Mouse (Mus musculus) kidney, embryonic 15.5 days (tissue): Measurements from ENCODE around the gene Plcz1. TPM values are rescaled to one million over a fixed set of nuclear protein-coding genes. Genes with fewer than 3 reads are reported as not detected.
A peak's percentile ranks its signal among the peaks of the same experiment; 100 is the strongest.

Experiments used
- ATAC-seq: fragments of 200-750 bp; cut with Nextera tagmentation; replicated peaks from 2 replicates; pipeline ENCODE4 v1.8.0; 2017; ENCODE audit warnings: moderate TSS enrichment; ENCODE audit not compliant: low FRiP score
- H3K27ac ChIP-seq: fragments of 300-500 bp; sonication (generic); 2 replicates; pipeline ENCODE4 v1.5.1; 2015; ENCODE audit warnings: mild to moderate bottlenecking, inconsistent platforms
- H3K27me3 ChIP-seq: fragments of 300-500 bp; sonication (generic); 2 replicates; pipeline ENCODE4 v1.6.1; 2015; ENCODE audit warnings: inconsistent platforms
- H3K36me3 ChIP-seq: fragments of 300-500 bp; sonication (generic); 2 replicates; pipeline ENCODE4 v1.6.1; 2015; ENCODE audit warnings: inconsistent platforms
- H3K4me1 ChIP-seq: fragments of 300-500 bp; sonication (generic); 2 replicates; pipeline ENCODE4 v1.6.1; 2015; ENCODE audit warnings: inconsistent platforms
- H3K4me2 ChIP-seq: fragments of 300-500 bp; sonication (generic); 2 replicates; pipeline ENCODE4 v1.6.1; 2015; ENCODE audit warnings: moderate library complexity, mild to moderate bottlenecking, inconsistent platforms
- H3K4me3 ChIP-seq: fragments of 300-500 bp; sonication (generic); replicated peaks from 2 replicates; pipeline ENCODE4 v1.5.1; 2015; ENCODE audit warnings: mild to moderate bottlenecking, inconsistent platforms
- H3K9ac ChIP-seq: fragments of 300-500 bp; sonication (generic); 2 replicates; pipeline ENCODE4 v1.6.1; 2015; ENCODE audit warnings: mild to moderate bottlenecking, inconsistent platforms
- H3K9me3 ChIP-seq: fragments of 300-500 bp; sonication (generic); replicated peaks from 2 replicates; pipeline ENCODE4 v1.6.1; 2016; ENCODE audit warnings: inconsistent platforms
- WGBS: fragments of 180-500 bp; shearing (Covaris S2); methylation state at CpG from one replicate; pipeline ENCODE4 v1.1.7; 2015; ENCODE audit warnings: mixed read lengths; 5-methylcytosine and 5-hydroxymethylcytosine counted together
- polyA plus RNA-seq: library from polyadenylated mRNA; unstranded; fragments of >200 nt; fragmentation: Nextera tagmentation; extraction: Ambion mirVana; gene quantifications from 2 replicates; pipeline ENCODE4 v1.2.1, GENCODE M21; 2015

Gene Plcz1
- polyA plus RNA-seq, 1 experiment from 2014 or later, result not detected

- no peak for ATAC-seq
- Histone ChIP-seq H3K4me1 (0 out of 2 replicates have a peak, but pooled peaks cover 4% of the 10 kb centered on the region), H3K9me3 (no peaks in the 10 kb centered on the region), H3K27ac (no peak overlapping the region), H3K9ac (no peak overlapping the region), H3K36me3 (no peaks in the 10 kb centered on the region), H3K4me3 (no peak overlapping the region), H3K27me3 (no peaks in the 10 kb centered on the region), H3K4me2 (no peak overlapping the region)
- WGBS, result 54% methylated on average over 2 of the region's 2 CpGs
Measured at GRCm38 (mm10) chr6:139986564-139986963, 54.7 kb downstream of the Plcz1 start.

- Histone ChIP-seq H3K9ac (no peak overlapping the region), H3K36me3 (no peaks in the 10 kb centered on the region), H3K9me3 (no peaks in the 10 kb centered on the region), H3K4me2 (no peak overlapping the region), H3K27me3 (no peaks in the 10 kb centered on the region), H3K27ac (no peak overlapping the region), H3K4me3 (no peak overlapping the region), H3K4me1 (peaks cover 4% of the 10 kb centered on the region; the same call in 1 of the 2 replicates)
- no peak for ATAC-seq
- 89% methylated on average over 3 of the region's 3 CpGs for WGBS
Measured at GRCm38 (mm10) chr6:139984069-139984468, 57.2 kb downstream of the Plcz1 start.

- Histone ChIP-seq H3K27me3 (no peaks in the 10 kb centered on the region), H3K4me1 (no peaks in the 10 kb centered on the region; the same call in none of the 2 replicates), H3K4me3 (no peak overlapping the region), H3K27ac (no peak overlapping the region), H3K9ac (no peak overlapping the region), H3K9me3 (no peaks in the 10 kb centered on the region), H3K36me3 (no peaks in the 10 kb centered on the region), H3K4me2 (no peak overlapping the region)
- no peak for ATAC-seq
Measured at GRCm38 (mm10) chr6:139981061-139981460, 60.2 kb downstream of the Plcz1 start.

- no peak overlapping the region for H3K27ac ChIP-seq
- 37% methylated on average over 3 of the region's 3 CpGs for WGBS
- H3K36me3 ChIP-seq, result no peaks in the 10 kb centered on the region
- peak; percentile 85 for ATAC-seq
- no peak overlapping the region for H3K9ac ChIP-seq
- H3K4me3 ChIP-seq, result no peak overlapping the region
- no peak overlapping the region for H3K4me2 ChIP-seq
- no peaks in the 10 kb centered on the region; the same call in none of the 2 replicates for H3K4me1 ChIP-seq
- no peaks in the 10 kb centered on the region for H3K9me3 ChIP-seq
- no peaks in the 10 kb centered on the region for H3K27me3 ChIP-seq
Measured at GRCm38 (mm10) chr6:139978114-139978513, 63.1 kb downstream of the Plcz1 start.

- Histone ChIP-seq H3K4me3 (no peak overlapping the region), H3K27me3 (no peaks in the 10 kb centered on the region), H3K27ac (no peak overlapping the region), H3K36me3 (no peaks in the 10 kb centered on the region), H3K4me1 (no peaks in the 10 kb centered on the region; the same call in none of the 2 replicates), H3K9ac (no peak overlapping the region), H3K4me2 (no peak overlapping the region), H3K9me3 (no peaks in the 10 kb centered on the region)
- WGBS, result 89% methylated on average over 5 of the region's 5 CpGs
- no peak for ATAC-seq
Measured at GRCm38 (mm10) chr6:139974668-139975067, 66.6 kb downstream of the Plcz1 start.

- no peak overlapping the region for H3K9ac ChIP-seq
- no peak for ATAC-seq
- no peaks in the 10 kb centered on the region for H3K4me1 ChIP-seq
- no peaks in the 10 kb centered on the region for H3K9me3 ChIP-seq
- H3K27me3 ChIP-seq, result no peaks in the 10 kb centered on the region
- 80% methylated on average over 4 of the region's 4 CpGs for WGBS
- no peak overlapping the region for H3K4me3 ChIP-seq
- no peak overlapping the region for H3K4me2 ChIP-seq
- H3K36me3 ChIP-seq, result no peaks in the 10 kb centered on the region
- no peak overlapping the region for H3K27ac ChIP-seq
Measured at GRCm38 (mm10) chr6:139971608-139972298, 69.5 kb downstream of the Plcz1 start.

GRCm38 (mm10) chr6:139966684-139967083, 74.6 kb downstream of the Plcz1 start:
- H3K36me3 ChIP-seq, result no peaks in the 10 kb centered on the region
- no peaks in the 10 kb centered on the region for H3K27me3 ChIP-seq
- no peak for ATAC-seq
- no peak overlapping the region for H3K9ac ChIP-seq
- WGBS, result 75% methylated on average over 6 of the region's 6 CpGs
- H3K27ac ChIP-seq, result no peak overlapping the region
- no peaks in the 10 kb centered on the region for H3K4me1 ChIP-seq
- no peaks in the 10 kb centered on the region for H3K9me3 ChIP-seq
- no peak overlapping the region for H3K4me2 ChIP-seq
- H3K4me3 ChIP-seq, result no peak overlapping the region

- H3K9me3 ChIP-seq, result no peaks in the 10 kb centered on the region
- no peak for ATAC-seq
- 68% methylated on average over 3 of the region's 3 CpGs for WGBS
- no peak overlapping the region for H3K27ac ChIP-seq
- no peaks in the 10 kb centered on the region for H3K36me3 ChIP-seq
- no peak overlapping the region for H3K9ac ChIP-seq
- no peaks in the 10 kb centered on the region for H3K4me1 ChIP-seq
- no peak overlapping the region for H3K4me3 ChIP-seq
- H3K27me3 ChIP-seq, result no peaks in the 10 kb centered on the region
- H3K4me2 ChIP-seq, result no peak overlapping the region
Measured at GRCm38 (mm10) chr6:139964895-139965294, 76.4 kb downstream of the Plcz1 start.

GRCm38 (mm10) chr6:139963775-139964174, 77.5 kb downstream of the Plcz1 start:
- Histone ChIP-seq H3K27me3 (no peaks in the 10 kb centered on the region), H3K36me3 (no peaks in the 10 kb centered on the region), H3K4me3 (no peak overlapping the region), H3K9ac (no peak overlapping the region), H3K27ac (no peak overlapping the region), H3K9me3 (no peaks in the 10 kb centered on the region), H3K4me2 (no peak overlapping the region), H3K4me1 (no peaks in the 10 kb centered on the region)
- no peak for ATAC-seq
- WGBS, result 69% methylated on average over 3 of the region's 3 CpGs

GRCm38 (mm10) chr6:139957531-139958241, 83.6 kb downstream of the Plcz1 start:
- 59% methylated on average over 7 of the region's 7 CpGs for WGBS
- H3K4me2 ChIP-seq, result no peak overlapping the region
- H3K9me3 ChIP-seq, result no peaks in the 10 kb centered on the region
- H3K27ac ChIP-seq, result no peak overlapping the region
- no peak overlapping the region for H3K9ac ChIP-seq
- H3K27me3 ChIP-seq, result no peaks in the 10 kb centered on the region
- H3K4me1 ChIP-seq, result no peaks in the 10 kb centered on the region
- no peak for ATAC-seq
- no peak overlapping the region for H3K4me3 ChIP-seq
- H3K36me3 ChIP-seq, result no peaks in the 10 kb centered on the region

GRCm38 (mm10) chr6:139953596-139953995, 87.7 kb downstream of the Plcz1 start:
- ATAC-seq, result no peak
- no peaks in the 10 kb centered on the region for H3K36me3 ChIP-seq
- H3K4me1 ChIP-seq, result no peaks in the 10 kb centered on the region
- no peaks in the 10 kb centered on the region for H3K27me3 ChIP-seq
- H3K4me3 ChIP-seq, result no peak overlapping the region
- 76% methylated on average over 12 of the region's 12 CpGs for WGBS
- H3K4me2 ChIP-seq, result no peak overlapping the region
- no peaks in the 10 kb centered on the region for H3K9me3 ChIP-seq
- H3K27ac ChIP-seq, result no peak overlapping the region
- no peak overlapping the region for H3K9ac ChIP-seq

GRCm38 (mm10) chr6:139947106-139947879, 94.0 kb downstream of the Plcz1 start:
- H3K27ac ChIP-seq, result no peak overlapping the region
- no peaks in the 10 kb centered on the region for H3K27me3 ChIP-seq
- H3K4me3 ChIP-seq, result no peak overlapping the region
- WGBS, result 77% methylated on average over 8 of the region's 8 CpGs
- no peaks in the 10 kb centered on the region for H3K36me3 ChIP-seq
- no peaks in the 10 kb centered on the region for H3K9me3 ChIP-seq
- H3K4me2 ChIP-seq, result no peak overlapping the region
- peak; percentile 69; the same call in 1 of the 2 replicates for ATAC-seq
- H3K9ac ChIP-seq, result no peak overlapping the region
- H3K4me1 ChIP-seq, result no peaks in the 10 kb centered on the region
